Mouse (Mus musculus) left cerebral cortex, adult 18-20 months (tissue): Measurements from ENCODE around the gene Nfkb2. TPM values are rescaled to one million over a fixed set of nuclear protein-coding genes. Genes with fewer than 3 reads are reported as not detected.

Experiments
- DNase-seq, 2 experiments: peaks; one replicate each; pipeline ENCODE4 v3.0.0; 2021 to 2022; ENCODE audit warnings: low spot score in 2 of 2, mixed read lengths in 1 of 2
- long read RNA-seq, 2 experiments: library from polyadenylated mRNA; stranded (forward); transcript quantifications; one replicate each; pipeline ENCODE4 v2.0.0; 2021
- total RNA-seq, 2 experiments: library from RNA; stranded (reverse); gene quantifications; 2 replicates each; pipeline ENCODE4 v1.2.3; 2021

Nfkb2 gene
- total RNA-seq, result 1 to 10 TPM; 1.9 to 2.1 TPM
- long read RNA-seq, experiment 1, partial matches to known transcripts, result 0 of 1 reads
- long read RNA-seq, experiment 1, other reads (novel, unspliced or antisense), result 0 of 1 reads
- long read RNA-seq, experiment 2, partial matches to known transcripts, result 0 of 3 reads
- long read RNA-seq, experiment 2, other reads (novel, unspliced or antisense), result 0 of 3 reads

- DNase-seq, result peak; percentile 75 to 78
Observed at GRCm38 (mm10) chr19:46304216-46304841, at the start of gene Nfkb2. Nfkb2 (plus strand) TSS chr19:46304320.

- DNase-seq, result no peak
Observed at GRCm38 (mm10) chr19:46264762-46265161, 39.4 kb upstream of the Nfkb2 start.

GRCm38 (mm10) chr19:46275307-46275706 lies 28.8 kb upstream of the Nfkb2 start:
- DNase-seq, result no peak

GRCm38 (mm10) chr19:46282081-46282849 lies 21.9 kb upstream of the Nfkb2 start:
- no peak for DNase-seq

GRCm38 (mm10) chr19:46284686-46285085 lies 19.4 kb upstream of the Nfkb2 start:
- DNase-seq, result no peak

GRCm38 (mm10) chr19:46285631-46286030 lies 18.5 kb upstream of the Nfkb2 start:
- DNase-seq, result no peak

- DNase-seq, result no peak
Observed at GRCm38 (mm10) chr19:46286047-46286446, 18.1 kb upstream of the Nfkb2 start.

- DNase-seq, result no peak
Observed at GRCm38 (mm10) chr19:46286926-46287325, 17.2 kb upstream of the Nfkb2 start.

GRCm38 (mm10) chr19:46287566-46287965 lies 16.6 kb upstream of the Nfkb2 start:
- no peak for DNase-seq

- no peak for DNase-seq
Observed at GRCm38 (mm10) chr19:46290535-46291105, 13.5 kb upstream of the Nfkb2 start.

- DNase-seq, result no peak
Observed at GRCm38 (mm10) chr19:46296938-46297337, 7.2 kb upstream of the Nfkb2 start.

- no peak for DNase-seq
Observed at GRCm38 (mm10) chr19:46300294-46301045, 3.6 kb upstream of the Nfkb2 start.

- DNase-seq, result no peak
Observed at GRCm38 (mm10) chr19:46302551-46302950, 1.6 kb upstream of the Nfkb2 start.

GRCm38 (mm10) chr19:46303251-46304215 lies 587 bp upstream of the Nfkb2 start:
- no peak for DNase-seq

- DNase-seq, result no peak
Observed at GRCm38 (mm10) chr19:46304908-46305333, 801 bp downstream of the Nfkb2 start.

- DNase-seq, result peak; percentile 59 to 70
Observed at GRCm38 (mm10) chr19:46305432-46306267, 1.5 kb downstream of the Nfkb2 start.

- DNase-seq, result no peak
Observed at GRCm38 (mm10) chr19:46306268-46306610, 2.1 kb downstream of the Nfkb2 start.

GRCm38 (mm10) chr19:46306751-46307289 lies 2.7 kb downstream of the Nfkb2 start:
- no peak for DNase-seq

- no peak for DNase-seq
Observed at GRCm38 (mm10) chr19:46307781-46308180, 3.7 kb downstream of the Nfkb2 start.
